Mouse (Mus musculus) right cerebral cortex, postnatal 10 days (tissue): ENCODE measurements around the gene Cd300lf.

Source experiments
- DNase-seq, 2 experiments: peaks; one replicate each; pipeline ENCODE4 v3.0.0; 2021; ENCODE audit warnings: low spot score in 2 of 2

The Cd300lf gene

DNA sequence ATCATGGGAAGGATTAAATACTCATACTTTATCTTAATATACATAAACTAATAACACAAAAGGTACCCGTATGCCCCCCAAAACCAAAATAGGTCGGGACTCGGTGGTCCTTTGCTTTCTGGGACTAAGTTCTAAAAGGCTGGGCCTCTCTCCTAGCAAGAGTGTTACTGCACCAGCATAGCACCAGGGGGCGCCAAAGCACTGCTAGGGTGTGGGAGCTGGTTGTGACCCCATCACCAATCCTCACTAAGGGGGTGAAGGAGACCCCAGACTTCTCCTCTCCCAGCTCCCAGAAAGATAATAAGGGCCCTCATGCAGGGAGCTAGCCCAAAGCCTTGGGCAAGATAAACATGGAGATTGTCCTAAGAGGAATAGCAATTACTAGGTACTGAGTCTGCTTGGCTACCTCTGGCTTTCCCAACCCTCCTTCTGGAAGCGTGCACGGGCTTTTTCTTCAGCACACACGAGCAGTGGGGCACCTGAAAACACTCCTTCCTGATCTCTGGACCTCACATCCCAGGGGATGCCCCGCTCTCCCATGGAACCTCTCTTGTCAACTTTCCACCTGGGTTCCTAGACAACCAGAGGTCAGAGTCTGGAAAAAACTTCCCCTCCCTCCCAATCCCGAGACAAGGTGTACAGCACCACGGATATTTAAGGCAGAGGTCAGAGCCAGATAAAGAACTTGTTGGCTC lies 27.2 kb upstream of the Cd300lf start:
- peak in 1 of 2 experiments; percentile 83 for DNase-seq

DNA sequence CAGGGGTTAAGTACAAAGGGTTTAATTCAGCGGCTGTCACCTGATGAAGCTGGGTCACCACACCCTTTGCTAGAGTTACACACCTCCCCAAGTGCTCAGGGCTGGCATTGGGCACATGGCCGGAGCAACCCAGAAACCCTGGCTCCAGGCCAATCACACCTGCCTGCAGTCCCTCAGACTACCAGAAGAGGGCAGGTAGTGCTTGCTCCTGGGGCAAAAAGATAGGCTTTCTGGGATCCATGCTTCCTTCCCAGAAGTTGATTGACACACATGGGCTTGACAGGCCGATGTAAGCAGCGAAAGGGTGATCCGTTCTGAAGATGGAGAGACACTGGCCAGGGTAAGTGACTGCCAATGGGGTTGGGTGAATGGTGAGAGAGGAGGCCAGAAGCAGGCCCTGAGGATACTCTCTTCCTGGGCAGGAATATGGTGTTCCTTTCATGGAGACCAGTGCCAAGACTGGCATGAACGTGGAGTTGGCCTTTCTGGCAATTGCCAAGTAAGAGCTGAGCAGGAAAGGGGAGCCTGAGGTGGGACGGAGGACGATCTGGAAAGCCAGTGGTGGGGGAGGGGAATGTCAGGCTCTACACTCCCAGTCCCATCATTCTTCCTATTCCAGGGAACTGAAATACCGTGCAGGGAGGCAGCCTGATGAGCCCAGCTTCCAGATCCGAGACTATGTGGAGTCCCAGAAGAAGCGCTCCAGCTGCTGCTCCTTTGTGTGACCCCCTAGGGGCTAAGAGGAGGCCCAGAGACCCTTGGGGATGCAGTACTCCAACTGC lies 26.4 kb upstream of the Cd300lf start:
- peak in 1 of 2 experiments; percentile 66 for DNase-seq

DNA sequence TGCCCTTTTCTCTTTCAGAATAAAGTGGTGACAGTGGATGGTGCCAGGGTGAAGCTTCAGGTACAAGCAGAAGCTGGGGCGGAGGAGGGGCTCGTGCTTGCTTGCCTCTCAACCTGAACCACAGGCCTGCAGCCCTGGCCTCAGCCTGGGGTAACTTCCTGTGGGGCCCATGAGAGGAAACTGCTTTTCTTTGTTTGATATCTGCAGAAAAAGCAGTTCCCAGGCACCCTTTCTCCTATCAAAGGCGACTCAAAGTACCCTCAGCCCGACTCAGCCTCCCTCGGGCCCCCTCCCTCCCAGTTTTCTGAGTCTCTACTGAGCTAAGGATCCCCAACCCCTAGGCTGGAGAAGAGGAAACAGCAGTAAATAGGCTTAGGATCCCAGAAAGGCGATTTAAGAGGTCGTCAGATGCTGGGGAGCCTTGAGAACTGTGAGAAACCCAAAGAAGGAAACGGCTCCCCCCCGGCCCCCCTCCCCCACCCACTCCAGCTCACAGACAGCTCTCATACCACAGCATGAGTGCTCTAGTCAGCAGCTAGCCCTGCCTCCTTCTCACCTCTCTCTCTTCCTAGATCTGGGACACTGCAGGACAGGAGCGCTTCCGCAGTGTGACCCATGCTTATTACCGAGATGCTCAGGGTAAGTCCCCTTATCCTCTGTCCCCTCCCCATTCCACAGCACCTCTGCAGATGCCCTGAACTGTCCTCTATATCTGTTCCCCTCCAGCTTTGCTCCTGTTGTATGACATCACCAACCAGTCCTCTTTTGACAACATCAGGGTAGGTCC lies 24.3 kb upstream of the Cd300lf start:
- no peak for DNase-seq

DNA sequence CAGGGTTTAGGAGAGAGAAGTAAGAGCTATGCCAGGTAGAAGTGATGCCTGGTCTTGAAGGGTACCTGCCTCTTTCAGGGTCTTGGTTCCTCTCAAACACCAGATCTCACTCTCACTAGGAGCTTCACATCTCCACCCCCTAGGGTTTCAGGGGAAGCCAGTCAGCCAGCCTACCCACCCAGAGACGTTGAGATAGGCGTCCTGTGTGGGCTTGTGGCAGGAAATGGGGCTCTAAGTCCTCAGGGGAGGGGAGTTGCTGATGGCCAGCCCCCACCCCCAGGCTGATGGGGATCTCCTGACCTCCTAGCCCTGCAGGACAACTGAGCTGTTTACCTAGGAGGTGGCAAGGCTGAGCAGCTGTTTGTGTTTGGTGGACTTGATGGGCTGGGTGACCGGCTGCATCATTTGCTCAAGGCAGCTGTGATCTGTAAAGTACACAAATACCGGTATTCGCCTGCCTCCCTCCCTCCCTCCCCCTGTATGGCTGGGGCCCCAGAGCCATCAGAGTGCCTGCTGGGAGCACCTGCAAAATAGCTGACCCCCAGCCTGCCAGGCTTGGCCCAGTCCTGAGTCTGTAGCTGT lies 21.4 kb upstream of the Cd300lf start:
- DNase-seq: no peak

DNA sequence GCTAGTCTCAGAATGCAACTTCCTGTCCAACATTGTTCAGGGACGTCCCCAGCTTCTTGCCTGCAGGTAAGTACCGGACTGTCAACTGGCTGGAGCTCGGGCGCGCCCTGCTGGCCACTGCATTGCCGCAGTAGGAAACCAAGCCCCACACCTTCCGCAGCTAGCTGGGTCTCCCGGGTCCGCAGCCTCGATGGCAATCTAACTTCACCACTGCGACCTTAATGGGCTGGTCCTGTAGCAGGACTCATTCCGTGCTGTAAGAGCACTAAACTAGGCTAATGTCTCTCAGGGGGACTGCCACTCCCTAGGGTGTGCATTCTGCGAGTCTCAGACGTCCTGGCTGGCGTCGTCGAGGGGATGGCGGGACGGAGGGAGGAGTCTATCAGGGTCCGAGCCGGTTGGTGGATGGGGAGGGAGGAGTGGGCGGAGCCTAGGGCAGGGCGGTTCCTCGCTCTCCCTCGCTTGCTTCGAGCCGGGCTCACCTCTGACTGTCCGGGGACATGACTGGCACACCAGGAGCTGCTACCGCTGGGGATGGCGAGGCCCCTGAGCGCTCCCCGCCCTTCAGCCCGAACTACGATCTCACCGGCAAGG lies 20.0 kb upstream of the Cd300lf start:
- DNase-seq: peak; percentile 56 to 70

DNA sequence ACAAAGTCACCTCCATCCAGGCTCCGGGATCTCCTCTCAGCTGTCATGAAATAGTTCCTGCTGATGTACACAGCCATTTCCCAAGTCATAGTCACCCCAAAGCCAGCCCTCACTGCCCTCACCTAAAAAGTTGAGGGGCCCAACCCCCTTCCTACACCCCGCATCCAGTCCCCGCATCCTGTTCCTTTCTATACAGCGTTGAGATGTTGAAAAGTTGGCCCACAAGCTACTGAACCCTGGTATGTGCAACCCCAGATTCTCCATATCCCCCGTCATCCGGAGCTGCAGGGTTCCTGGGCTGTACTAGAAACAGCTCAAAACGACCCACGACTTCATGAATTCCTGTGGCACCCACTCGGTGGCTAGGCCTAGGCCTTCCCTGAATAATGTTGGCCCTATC lies 19.3 kb upstream of the Cd300lf start:
- no peak for DNase-seq

DNA sequence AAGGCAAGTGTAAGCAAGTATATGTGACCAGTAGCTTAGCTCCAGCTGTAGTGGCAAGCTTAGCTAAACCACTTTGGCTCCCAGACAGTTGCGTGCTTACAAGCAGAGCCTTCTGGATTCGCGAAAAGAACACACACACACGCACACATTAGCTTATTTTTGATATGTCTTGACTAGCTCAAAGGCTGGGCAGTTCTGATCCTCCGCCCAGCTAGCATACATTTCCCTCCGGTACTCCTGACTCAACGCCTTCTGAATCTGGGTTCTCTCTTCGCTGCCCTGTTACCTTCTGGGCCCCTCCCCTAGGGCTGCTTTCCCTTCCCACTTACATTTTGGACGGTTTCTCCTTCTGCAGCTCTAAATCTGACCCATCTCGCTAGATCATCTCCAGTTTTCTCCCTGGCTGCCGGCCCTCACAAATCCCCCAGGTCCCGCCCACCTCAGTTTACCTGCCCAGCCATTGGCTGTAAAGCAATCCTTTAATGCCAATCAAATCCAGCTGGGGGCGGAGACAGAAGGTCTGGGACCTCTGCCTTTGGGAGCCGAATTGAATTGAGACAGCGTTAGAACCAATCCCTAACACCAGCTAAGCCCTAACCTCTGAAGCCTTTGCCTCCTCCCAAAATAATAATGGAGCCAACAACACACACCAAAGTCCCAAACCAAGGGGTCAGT lies 18.1 kb upstream of the Cd300lf start:
- DNase-seq: peak in 1 of 2 experiments; percentile 68

DNA sequence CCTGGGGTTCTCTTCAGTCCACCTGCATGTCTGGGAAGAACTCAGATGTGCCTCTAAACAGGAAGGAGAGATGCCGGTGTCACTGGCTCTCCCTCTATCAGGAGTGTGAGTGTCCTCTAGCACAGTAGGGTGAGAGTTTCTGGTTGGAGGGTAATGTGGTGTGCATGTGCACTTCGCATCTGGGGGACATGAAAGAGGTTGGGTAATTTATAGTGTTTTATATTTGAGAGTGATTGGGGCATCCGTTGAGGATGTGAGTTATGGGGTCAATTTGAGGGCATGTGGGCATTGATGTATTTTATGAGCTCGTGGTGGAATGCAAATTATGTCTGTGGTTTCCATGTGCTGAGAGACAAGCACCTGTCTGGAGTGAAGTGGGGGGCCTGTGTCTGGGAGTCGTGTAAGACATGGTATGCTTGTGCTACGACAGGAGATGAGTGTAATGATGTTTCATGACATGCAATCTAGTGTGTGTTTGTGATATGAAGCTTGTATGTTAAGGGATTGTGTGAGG lies 17.0 kb upstream of the Cd300lf start:
- no peak for DNase-seq

DNA sequence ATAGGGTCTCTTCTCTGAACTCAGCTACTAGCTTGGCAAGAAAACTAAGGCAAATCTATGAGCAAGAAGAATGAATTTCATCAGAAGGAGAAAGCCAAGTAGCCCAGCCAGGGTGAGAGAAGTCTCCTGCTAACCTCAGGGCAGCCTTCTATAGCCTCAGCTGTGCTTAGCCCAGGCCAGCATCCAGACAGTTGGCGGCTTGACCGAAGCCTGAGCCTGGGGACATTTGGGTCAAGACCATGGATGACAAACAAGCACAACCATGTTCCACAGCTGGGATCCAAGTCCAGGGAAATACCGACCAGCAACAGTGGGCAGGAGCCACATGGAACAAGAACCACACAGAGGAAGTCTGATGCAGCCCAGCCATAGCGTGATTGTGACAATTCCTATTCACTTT lies 14.0 kb upstream of the Cd300lf start:
- DNase-seq: no peak

DNA sequence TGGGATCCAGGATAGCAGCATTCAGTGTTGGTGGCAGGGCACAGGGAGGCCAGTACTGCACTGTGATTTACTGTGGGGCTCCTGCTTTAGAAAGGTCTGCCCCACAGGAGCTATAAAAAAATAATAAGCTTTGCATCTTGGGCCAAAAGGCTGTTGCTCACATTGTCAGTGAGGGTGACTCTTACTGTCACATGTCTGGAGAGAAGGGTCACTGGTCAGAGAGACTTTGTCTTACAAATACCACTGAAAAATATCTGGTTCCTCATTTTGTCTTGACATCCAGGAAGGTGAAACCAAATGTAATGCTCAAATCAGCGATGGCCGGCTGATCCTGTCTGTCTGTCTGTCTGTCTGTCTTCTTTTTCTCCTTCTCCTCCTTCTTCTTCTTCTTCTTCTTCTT lies 8.2 kb upstream of the Cd300lf start:
- no peak for DNase-seq

DNA sequence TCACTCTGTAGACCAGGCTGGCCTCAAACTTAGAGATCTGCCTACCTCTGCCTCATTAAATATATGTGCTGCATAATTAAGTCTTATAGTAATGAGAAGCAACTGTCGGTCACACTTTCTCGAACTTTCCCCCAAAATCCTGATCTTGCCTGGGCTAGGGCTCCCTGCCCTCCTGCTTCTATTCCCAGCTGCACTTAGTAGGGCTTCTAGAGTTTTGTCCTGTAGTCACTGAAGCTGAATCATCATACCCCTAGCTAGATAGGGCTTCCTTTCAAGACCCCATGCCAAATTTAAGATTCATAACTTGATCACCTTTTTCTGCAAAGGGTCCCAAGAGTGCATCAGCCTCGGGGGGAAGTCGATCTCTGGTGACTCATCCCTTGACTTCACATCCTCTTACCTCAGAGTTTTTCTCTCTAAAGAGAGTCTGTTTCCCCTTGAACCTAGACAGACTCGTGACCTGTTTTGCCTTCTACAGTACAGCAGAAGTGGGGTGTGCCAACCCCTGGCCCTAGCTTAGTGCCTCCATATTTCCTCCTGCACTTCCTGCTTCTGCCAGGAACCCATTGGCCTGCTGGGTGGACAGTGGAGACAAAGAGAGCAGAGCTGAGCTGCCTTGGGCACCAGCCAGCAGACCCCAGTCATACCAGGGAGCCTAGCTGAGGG lies 4.9 kb upstream of the Cd300lf start:
- no peak for DNase-seq

DNA sequence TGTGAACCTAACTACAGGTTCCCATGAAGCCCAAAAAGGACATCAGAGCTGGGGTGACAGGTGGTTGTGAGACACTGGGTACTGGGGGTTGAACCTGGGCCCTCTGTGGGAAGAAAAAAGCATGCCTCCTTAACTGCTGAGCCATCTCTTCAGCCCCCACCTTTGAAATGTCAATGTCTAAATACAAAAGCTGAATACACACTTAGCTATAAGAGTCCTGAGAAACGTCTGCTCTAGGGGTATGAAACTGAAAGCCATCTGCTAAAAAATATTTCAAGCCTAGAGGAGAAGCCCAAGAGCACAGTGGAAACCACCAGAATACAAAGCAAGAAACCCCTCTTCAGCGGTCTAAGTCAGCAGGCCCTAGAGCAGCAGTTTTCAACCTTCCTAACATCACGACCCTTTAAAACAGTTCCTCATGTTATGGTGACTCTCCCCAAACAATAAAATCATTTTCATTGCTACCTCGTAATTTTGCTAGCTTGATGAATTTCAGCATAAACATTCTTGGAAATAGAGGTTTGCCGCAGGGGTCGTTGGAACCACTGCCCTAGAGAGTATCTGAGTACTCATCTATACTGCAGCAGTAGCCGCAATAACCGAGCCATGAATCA lies 1.9 kb downstream of the Cd300lf start:
- no peak for DNase-seq

DNA sequence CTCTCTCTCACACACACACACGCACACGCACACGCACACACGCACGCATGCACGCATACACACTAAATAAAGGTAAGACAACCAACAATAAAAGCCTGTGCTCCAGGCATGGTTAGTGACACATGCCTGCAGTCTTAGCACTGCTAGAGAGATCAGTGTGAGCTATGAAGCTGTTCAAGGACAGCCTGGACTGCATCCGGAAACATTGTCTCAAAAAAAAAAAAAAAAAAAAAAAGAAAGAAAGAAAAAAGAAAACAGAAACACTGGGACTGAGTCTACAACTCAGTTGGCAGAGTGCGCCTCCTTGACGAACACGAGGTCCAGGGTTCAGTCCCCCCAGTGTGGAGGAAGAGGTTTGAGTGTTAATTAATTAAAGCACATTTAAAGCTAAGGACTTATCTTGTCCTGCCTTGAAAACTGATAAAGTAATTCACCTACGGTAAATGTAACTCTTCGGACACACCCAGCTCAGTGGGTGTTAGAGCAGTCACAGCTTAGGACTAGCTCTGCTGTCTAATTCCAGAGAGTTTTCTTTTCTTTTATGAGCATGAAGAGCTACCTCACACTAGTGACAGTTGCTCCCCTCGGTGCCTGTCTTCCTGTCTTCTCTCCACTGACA lies 4.2 kb downstream of the Cd300lf start:
- no peak for DNase-seq

DNA sequence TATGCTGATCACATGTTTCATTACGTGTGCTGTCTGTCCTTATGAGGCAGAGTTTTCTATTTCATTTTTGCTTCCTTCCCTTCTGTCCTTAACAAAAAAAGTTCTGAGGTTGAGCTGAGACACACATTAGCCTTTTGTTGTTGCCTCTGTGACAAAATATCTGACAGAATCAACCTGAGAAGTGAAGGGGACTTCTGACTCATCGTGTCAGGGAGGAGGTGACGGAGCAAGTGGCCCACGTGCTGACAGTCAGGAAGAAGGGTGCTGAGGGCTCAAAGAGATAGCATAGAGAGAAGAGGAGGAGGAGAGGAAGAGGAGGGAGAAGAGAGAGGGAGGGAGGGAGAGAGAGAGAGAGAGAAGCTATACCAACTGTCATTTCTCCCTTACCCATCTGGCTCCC lies 5.3 kb downstream of the Cd300lf start:
- no peak for DNase-seq

DNA sequence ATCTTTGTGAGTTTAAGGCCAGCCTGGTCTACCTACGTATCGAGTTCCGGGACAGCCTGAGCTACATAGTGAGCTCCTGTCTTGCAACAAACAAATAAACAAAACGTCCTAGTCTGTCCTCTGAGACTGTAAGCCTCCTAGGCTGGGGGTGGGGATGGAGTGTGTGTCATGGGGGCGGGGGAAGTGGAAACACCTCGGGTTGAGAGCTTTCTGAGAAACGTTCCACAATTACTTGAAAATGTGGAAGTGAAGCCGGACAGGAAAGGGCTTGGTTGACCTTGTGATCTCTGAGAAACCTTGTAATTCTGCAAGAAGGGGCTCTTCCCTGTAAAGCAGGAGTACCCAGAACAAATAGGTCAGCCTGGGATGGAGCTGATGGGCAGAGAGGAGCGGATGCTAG lies 14.4 kb downstream of the Cd300lf start:
- no peak for DNase-seq

DNA sequence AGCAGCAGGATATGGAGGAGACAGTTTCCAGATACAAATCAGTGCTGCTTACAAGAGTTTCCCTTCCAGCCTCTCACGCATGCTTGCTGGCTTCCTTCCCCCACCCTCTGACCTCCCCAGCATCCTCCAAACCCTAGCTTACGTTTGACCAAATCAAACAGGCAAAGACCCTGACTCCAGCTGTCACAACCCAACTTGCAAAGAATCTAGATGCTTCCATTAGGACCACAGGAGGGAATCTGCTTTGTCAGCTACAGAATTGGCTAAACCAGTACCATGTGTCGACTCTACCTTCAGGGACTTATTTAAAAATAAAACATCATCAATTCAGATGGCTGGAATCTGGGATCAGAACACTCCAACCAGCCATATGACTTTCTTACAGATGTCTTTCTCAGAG lies 21.6 kb downstream of the Cd300lf start:
- DNase-seq: no peak

DNA sequence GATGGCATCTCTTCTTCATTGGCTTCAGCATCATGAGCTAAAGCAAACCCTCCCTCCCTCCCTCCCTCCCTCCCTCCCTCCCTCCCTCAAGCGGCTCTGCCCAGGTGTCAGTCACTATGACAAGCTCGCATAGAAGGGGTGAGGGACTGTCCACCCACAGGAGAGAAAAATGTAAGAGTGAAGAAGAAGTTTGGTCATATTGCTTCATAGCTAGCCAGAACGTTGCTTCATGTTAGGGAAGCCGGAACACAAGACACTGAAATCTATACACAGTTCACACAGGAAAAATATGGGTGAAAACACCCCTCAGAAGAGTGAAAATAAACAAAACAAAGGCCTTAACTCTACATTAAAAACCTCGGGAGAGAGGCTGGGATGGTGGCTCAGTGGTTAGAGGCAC lies 23.5 kb downstream of the Cd300lf start:
- no peak for DNase-seq

DNA sequence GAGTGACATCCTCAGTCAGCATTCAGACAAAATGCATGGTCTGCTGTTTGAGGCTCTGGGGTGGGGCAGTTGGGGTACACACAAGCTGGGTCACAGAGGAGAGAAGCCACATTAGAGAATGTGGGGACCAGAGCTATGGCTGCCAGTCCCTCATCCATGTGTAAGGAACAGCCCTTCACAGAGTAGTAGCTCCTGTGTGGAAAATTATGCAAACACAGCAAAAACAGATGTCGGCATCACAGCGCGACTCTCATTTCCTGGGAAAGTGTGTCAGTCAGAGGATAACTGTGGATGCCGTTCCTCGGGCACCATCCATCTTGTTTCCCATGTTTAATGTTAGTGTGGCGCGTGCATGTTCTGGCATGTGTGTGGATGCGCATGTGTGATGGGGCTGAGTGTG lies 25.6 kb downstream of the Cd300lf start:
- DNase-seq: no peak

DNA sequence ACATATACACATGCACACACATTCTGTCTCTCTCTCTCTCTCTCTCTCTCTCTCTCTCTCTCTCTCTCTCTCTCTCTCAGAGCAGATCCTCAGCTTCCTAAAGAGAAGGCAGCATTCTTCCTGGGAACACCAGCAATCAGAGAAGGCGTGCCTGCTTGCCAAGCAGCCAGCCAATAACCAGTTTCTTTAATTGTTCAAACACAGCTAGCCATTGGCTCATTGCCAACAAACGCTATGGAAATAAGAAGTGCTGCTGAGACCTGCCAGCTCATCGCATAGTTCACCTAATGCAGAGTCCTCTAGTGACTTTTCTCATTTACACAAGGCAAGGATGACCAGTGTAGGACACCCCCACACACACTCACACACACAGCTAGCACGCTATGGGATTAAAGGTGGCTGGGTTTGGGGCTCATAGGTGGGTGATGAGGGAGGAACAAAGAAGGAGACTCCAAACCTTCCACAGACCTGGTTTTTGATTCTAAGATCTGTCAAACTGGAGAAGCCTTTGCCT lies 26.3 kb downstream of the Cd300lf start:
- no peak for DNase-seq
